Mouse (Mus musculus) forebrain, embryonic 10.5 days (tissue): ENCODE results near the gene Oxct2a. TPM values are rescaled to one million over a fixed set of nuclear protein-coding genes. Genes with fewer than 3 reads are reported as not detected.

Experiments used
- DNase-seq: peaks from one replicate; pipeline ENCODE4 v3.0.0-alpha.2; 2017; ENCODE audit warnings: low spot score; ENCODE audit errors: extremely low spot score
- H3K27ac ChIP-seq: fragments of 300-500 bp; sonication (generic); 2 replicates; pipeline ENCODE4 v1.5.1; 2016; ENCODE audit warnings: mild to moderate bottlenecking
- H3K27me3 ChIP-seq: fragments of 300-500 bp; sonication (generic); 2 replicates; pipeline ENCODE4 v1.6.1; 2016; ENCODE audit warnings: mild to moderate bottlenecking; ENCODE audit not compliant: poor library complexity, severe bottlenecking
- H3K36me3 ChIP-seq: fragments of 300-500 bp; sonication (generic); replicated peaks from 2 replicates; pipeline ENCODE4 v1.6.1; 2016; ENCODE audit warnings: mild to moderate bottlenecking, moderate library complexity
- H3K4me1 ChIP-seq: fragments of 300-500 bp; sonication (generic); 2 replicates; pipeline ENCODE4 v1.6.1; 2016
- H3K4me3 ChIP-seq: fragments of 300-500 bp; sonication (generic); 2 replicates; pipeline ENCODE4 v1.5.1; 2016; ENCODE audit warnings: mild to moderate bottlenecking, moderate library complexity
- H3K9me3 ChIP-seq: fragments of 300-500 bp; sonication (generic); 2 replicates; pipeline ENCODE4 v1.6.1; 2016; ENCODE audit warnings: mild to moderate bottlenecking, moderate library complexity
- WGBS: fragments of 180-500 bp; shearing (Covaris S2); methylation state at CpG from one replicate; pipeline ENCODE4 v1.1.7; 2016; 5-methylcytosine and 5-hydroxymethylcytosine counted together
- polyA plus RNA-seq: library from polyadenylated mRNA; unstranded; fragments of >200 nt; fragmentation: Nextera tagmentation; extraction: Ambion mirVana; gene quantifications from 2 replicates; pipeline ENCODE4 v1.2.1, GENCODE M21; 2016

Gene Oxct2a
- not detected in 2 replicates for polyA plus RNA-seq

DNA sequence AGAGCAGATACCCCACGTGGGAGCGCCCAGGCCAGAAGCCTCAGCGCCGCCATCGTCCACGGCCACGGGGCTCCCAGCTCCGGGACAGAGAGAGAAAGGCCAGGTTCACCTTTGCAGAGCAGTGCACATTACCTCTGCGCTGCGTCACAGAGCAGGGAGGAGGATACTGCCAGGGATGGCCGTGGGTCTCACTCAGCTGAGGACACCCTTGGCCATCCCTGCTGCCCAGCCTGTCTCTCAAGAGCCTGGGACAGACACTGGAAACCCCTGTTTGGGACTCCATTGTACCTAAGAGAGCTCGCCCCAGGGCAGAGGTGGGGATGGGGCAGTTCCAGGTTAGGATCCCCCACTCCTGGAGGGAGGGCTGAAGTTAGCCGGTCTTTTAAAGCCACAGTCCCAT lies at the start of gene Oxct2a:
Oxct2a (minus strand) TSS at position 101 of the 400 bp plus-strand sequence.
- peaks cover 47% of the 10 kb centered on the region for H3K27me3 ChIP-seq
- 13% methylated on average over 13 of the region's 13 CpGs for WGBS
- peak within 1 kb of the TSS; percentile 41 for H3K4me3 ChIP-seq
- H3K9me3 ChIP-seq: no peaks in the 10 kb centered on the region
- no peaks in the 10 kb centered on the region for H3K36me3 ChIP-seq
- H3K27ac ChIP-seq: no peak within 1 kb of the TSS
- peaks cover 18% of the 10 kb centered on the region for H3K4me1 ChIP-seq
- no peak for DNase-seq

DNA sequence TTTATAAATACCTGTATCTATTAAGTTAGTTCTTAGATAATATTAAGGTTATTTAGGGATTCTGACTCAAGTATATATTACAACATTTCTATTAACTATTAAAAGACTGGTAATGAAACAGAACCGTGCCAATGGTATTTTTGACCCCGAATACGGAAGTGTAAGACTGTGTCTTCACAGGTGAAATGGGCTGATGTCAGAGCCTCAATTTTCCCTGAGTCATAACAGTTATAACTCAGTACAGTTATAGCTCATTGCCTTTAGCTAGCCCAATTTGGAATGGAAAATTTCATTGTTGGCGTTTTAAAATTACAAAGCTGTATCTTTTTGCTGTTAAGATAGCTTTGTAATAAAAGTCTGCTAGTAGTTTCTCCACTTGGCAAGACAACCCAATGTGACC lies 40.1 kb upstream of the Oxct2a start:
- DNase-seq: no peak
- WGBS: 93% methylated on average over 4 of the region's 4 CpGs
- H3K27ac ChIP-seq: no peak overlapping the region
- peaks cover 97% of the 10 kb centered on the region for H3K36me3 ChIP-seq
- no peak overlapping the region for H3K4me3 ChIP-seq
- no peaks in the 10 kb centered on the region for H3K4me1 ChIP-seq
- H3K9me3 ChIP-seq: no peaks in the 10 kb centered on the region
- H3K27me3 ChIP-seq: no peaks in the 10 kb centered on the region

GRCm38 (mm10) chr4:123360771-123361170 lies 37.3 kb upstream of the Oxct2a start:
- no peaks in the 10 kb centered on the region for H3K9me3 ChIP-seq
- H3K27me3 ChIP-seq: no peaks in the 10 kb centered on the region
- no peaks in the 10 kb centered on the region for H3K4me1 ChIP-seq
- WGBS: 95% methylated on average over 12 of the region's 12 CpGs
- H3K4me3 ChIP-seq: no peak overlapping the region
- H3K36me3 ChIP-seq: peaks cover 96% of the 10 kb centered on the region
- no peak overlapping the region for H3K27ac ChIP-seq
- DNase-seq: no peak

DNA sequence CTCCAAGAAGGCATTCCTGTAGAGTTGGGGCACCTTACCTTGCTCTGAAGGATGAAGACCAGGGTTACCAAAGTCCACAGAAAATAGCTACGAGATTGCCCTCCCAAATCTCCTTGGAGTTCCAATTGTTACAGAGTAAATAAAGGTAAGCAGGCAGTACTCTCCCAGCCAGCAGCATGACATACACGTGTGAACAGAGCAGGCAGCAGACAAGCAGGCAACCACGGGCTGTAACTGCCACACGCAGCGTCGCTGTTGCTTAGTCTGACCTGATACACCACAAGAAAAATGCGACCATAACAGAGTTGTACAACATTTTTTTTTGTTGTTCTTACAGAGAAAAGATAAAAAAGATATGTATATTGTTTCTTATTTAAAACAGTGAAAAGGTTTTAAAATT lies 35.2 kb upstream of the Oxct2a start:
- whole genome bisulfite sequencing: 93% methylated on average over 7 of the region's 7 CpGs
- no peak for DNase-seq
- Histone ChIP-seq H3K27me3 (no peaks in the 10 kb centered on the region), H3K4me1 (no peaks in the 10 kb centered on the region), H3K9me3 (no peaks in the 10 kb centered on the region), H3K4me3 (no peak overlapping the region), H3K27ac (no peak overlapping the region), H3K36me3 (peaks cover 96% of the 10 kb centered on the region)

DNA sequence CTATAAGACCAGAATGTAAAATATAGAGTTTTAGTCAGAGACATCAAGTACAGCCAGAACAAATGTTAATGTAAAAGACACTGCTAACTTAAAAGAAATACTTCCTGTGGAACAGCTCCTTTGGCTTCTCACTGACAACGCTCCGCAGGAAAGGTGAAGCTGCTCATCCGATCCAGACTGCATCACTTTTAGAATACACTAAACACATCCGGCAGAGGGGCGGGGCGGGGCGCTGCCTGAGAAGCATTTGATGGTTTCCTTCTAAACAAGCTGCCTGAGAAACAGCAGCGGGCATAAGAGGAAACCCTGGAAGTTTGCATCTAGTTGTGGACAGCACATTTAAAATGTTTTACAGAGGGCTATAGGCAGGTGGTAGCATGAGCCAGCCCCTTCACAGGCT lies 32.5 kb upstream of the Oxct2a start:
- Histone ChIP-seq H3K4me3 (no peak overlapping the region), H3K36me3 (peaks cover 96% of the 10 kb centered on the region), H3K27me3 (no peaks in the 10 kb centered on the region), H3K27ac (no peak overlapping the region), H3K9me3 (no peaks in the 10 kb centered on the region), H3K4me1 (no peaks in the 10 kb centered on the region)
- 93% methylated on average over 8 of the region's 8 CpGs for WGBS
- no peak for DNase-seq

GRCm38 (mm10) chr4:123353271-123353877 lies 29.9 kb upstream of the Oxct2a start:
- H3K27ac ChIP-seq: no peak overlapping the region
- no peaks in the 10 kb centered on the region for H3K9me3 ChIP-seq
- no peak for DNase-seq
- H3K4me3 ChIP-seq: no peak overlapping the region
- no peaks in the 10 kb centered on the region for H3K27me3 ChIP-seq
- 92% methylated on average over 10 of the region's 10 CpGs for WGBS
- H3K4me1 ChIP-seq: no peaks in the 10 kb centered on the region
- H3K36me3 ChIP-seq: peaks cover 99% of the 10 kb centered on the region

GRCm38 (mm10) chr4:123343471-123343789 lies 20.0 kb upstream of the Oxct2a start:
- no peaks in the 10 kb centered on the region for H3K9me3 ChIP-seq
- H3K27ac ChIP-seq: no peak overlapping the region
- H3K4me1 ChIP-seq: peaks cover 15% of the 10 kb centered on the region
- no peak for DNase-seq
- peak overlapping the region; percentile 65 for H3K4me3 ChIP-seq
- peaks cover 63% of the 10 kb centered on the region for H3K27me3 ChIP-seq
- 14% methylated on average over 6 of the region's 6 CpGs for whole genome bisulfite sequencing
- H3K36me3 ChIP-seq: peaks cover 17% of the 10 kb centered on the region

- H3K9me3 ChIP-seq: no peaks in the 10 kb centered on the region
- 1% methylated on average over 65 of the region's 65 CpGs for WGBS
- peaks cover 11% of the 10 kb centered on the region for H3K36me3 ChIP-seq
- peak; percentile 83 for DNase-seq
- peaks cover 15% of the 10 kb centered on the region for H3K4me1 ChIP-seq
- no peak within 1 kb of the TSS for H3K27ac ChIP-seq
- peaks cover 63% of the 10 kb centered on the region for H3K27me3 ChIP-seq
- peak within 1 kb of the TSS; percentile 65 for H3K4me3 ChIP-seq
Observed at GRCm38 (mm10) chr4:123342642-123343470, 19.4 kb upstream of the Oxct2a start, which contains the start of gene Bmp8a. Gene Bmp8a, minus strand, starts transcription at chr4:123343252.

DNA sequence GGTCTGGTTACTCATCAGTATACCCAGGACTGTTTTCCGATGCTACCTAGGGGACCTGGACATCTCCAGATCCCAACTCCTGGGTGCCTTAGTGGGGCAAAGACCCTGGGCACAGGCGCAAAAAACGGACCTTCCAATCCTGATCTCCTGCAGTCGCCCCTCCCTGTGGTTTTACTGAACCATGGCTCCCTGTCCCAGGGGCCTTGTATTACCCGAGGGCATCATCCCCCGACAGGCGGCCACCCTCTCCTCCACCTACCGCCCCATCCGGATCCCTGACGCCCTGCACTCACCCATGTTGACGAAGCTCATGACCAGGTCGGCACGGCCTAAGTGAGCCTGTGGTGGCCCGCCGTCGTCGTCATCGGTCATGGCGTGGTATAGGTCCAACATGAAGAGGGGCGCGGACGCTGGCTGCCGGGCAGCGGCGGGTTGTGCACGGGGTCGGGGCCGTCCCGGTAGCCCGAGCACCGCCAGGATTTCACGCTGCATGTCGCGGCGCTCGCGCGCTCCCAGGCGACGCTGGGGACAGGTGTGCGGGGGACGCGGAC lies 18.7 kb upstream of the Oxct2a start:
- Histone ChIP-seq H3K36me3 (peaks cover 4% of the 10 kb centered on the region), H3K27ac (no peak overlapping the region), H3K9me3 (no peaks in the 10 kb centered on the region), H3K4me1 (peaks cover 15% of the 10 kb centered on the region), H3K4me3 (peak overlapping the region; percentile 65), H3K27me3 (peaks cover 63% of the 10 kb centered on the region)
- 3% methylated on average over 43 of the region's 43 CpGs for WGBS
- no peak for DNase-seq

DNA sequence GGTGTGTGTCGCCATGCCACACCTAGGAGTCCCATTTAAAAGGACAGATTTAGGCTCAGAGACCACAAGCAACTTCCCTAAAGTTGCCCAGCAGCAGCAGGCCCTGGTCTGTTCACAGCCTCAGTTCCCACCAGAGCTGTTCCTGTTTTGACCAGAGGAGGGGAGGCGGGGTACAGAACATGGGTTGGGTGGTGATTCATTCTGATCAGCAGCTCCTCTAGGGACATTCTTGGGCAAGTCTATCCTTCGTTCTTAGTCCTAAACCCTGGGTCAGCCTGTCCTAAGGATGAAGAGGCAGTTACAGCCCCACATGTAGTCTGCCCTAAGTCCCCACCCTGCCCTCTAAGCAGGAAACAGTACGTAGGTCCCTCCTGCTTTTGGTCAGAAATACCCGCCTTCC lies 16.8 kb upstream of the Oxct2a start:
- DNase-seq: no peak
- Histone ChIP-seq H3K27ac (no peak overlapping the region), H3K4me3 (no peak overlapping the region), H3K9me3 (no peaks in the 10 kb centered on the region), H3K27me3 (peaks cover 63% of the 10 kb centered on the region), H3K4me1 (peaks cover 15% of the 10 kb centered on the region), H3K36me3 (no peaks in the 10 kb centered on the region)
- 78% methylated on average over 5 of the region's 5 CpGs for WGBS

GRCm38 (mm10) chr4:123337693-123338092 lies 14.3 kb upstream of the Oxct2a start:
- DNase-seq: no peak
- H3K27me3 ChIP-seq: peaks cover 38% of the 10 kb centered on the region
- peaks cover 8% of the 10 kb centered on the region for H3K4me1 ChIP-seq
- no peak overlapping the region for H3K4me3 ChIP-seq
- no peaks in the 10 kb centered on the region; the same call in 1 of the 2 replicates for H3K9me3 ChIP-seq
- no peaks in the 10 kb centered on the region for H3K36me3 ChIP-seq
- no peak overlapping the region for H3K27ac ChIP-seq
- WGBS: 89% methylated on average over 4 of the region's 4 CpGs

DNA sequence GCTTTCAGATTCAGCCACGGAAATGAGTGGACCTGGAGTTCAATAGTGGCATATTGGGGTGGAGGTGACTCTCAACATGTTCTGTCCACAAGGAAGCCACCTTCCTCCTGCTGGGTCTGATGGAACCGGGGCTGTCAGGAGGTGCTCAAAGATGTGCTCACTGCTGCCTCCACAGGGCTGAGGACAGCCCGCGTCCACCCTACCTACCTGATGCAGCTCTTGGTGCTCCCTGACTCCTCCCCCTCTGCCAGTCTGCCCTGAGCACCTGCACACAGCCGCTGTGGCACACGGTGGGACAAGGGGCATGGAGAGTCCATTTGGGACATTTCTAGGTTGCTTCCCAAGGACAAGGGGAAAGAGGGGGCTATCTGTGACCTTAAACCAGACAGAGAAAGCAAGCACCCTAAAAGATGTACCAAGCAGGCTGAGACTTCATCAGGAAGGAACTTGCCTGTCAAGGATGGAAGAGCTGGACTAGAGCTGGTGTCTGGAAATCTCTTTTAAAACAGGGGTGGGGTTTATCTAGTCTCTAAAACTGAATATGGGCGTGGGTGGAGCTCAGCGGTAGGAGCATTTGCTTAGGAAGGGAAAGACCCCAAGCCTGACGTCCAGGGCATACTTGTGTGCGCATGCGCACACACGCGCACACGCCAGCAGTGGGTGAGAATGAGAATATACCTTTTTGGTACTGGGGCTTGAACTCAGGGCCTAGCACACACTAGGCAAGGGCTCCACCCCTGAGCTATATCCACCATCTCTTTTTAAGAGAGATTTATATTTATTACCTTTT lies 12.6 kb upstream of the Oxct2a start:
- no peak overlapping the region for H3K4me3 ChIP-seq
- DNase-seq: no peak
- no peaks in the 10 kb centered on the region; the same call in 1 of the 2 replicates for H3K9me3 ChIP-seq
- no peak overlapping the region for H3K27ac ChIP-seq
- H3K4me1 ChIP-seq: no peaks in the 10 kb centered on the region
- H3K27me3 ChIP-seq: peaks cover 21% of the 10 kb centered on the region
- H3K36me3 ChIP-seq: no peaks in the 10 kb centered on the region
- WGBS: 64% methylated on average over 14 of the region's 14 CpGs
